Mouse (Mus musculus) forebrain, embryonic 15.5 days (tissue): Measurements from ENCODE around the gene Atl2. TPM values are rescaled to one million over a fixed set of nuclear protein-coding genes. Genes with fewer than 3 reads are reported as not detected.

ENCODE experiments used
- ATAC-seq: fragments of 200-750 bp; cut with Nextera tagmentation; replicated peaks from 2 replicates; pipeline ENCODE4 v1.8.0; 2017; ENCODE audit warnings: mild to moderate bottlenecking, moderate TSS enrichment, moderate library complexity
- H3K27ac ChIP-seq: fragments of 300-500 bp; sonication (generic); replicated peaks from 2 replicates; pipeline ENCODE4 v1.5.1; 2015; ENCODE audit warnings: mild to moderate bottlenecking, inconsistent platforms
- H3K27me3 ChIP-seq: fragments of 300-500 bp; sonication (generic); 2 replicates; pipeline ENCODE4 v1.6.1; 2015; ENCODE audit warnings: inconsistent platforms
- H3K36me3 ChIP-seq: fragments of 300-500 bp; sonication (generic); 2 replicates; pipeline ENCODE4 v1.6.1; 2015; ENCODE audit warnings: mild to moderate bottlenecking, inconsistent platforms
- H3K4me1 ChIP-seq: fragments of 300-500 bp; sonication (generic); 2 replicates; pipeline ENCODE4 v1.6.1; 2015; ENCODE audit warnings: inconsistent platforms
- H3K4me2 ChIP-seq: fragments of 300-500 bp; sonication (generic); replicated peaks from 2 replicates; pipeline ENCODE4 v1.6.1; 2015; ENCODE audit warnings: mild to moderate bottlenecking, inconsistent platforms
- H3K4me3 ChIP-seq: fragments of 300-500 bp; sonication (generic); 2 replicates; pipeline ENCODE4 v1.5.1; 2015; ENCODE audit warnings: mild to moderate bottlenecking, inconsistent platforms
- H3K9ac ChIP-seq: fragments of 300-500 bp; sonication (generic); replicated peaks from 2 replicates; pipeline ENCODE4 v1.6.1; 2015; ENCODE audit warnings: mild to moderate bottlenecking, inconsistent platforms
- H3K9me3 ChIP-seq: fragments of 300-500 bp; sonication (generic); 2 replicates; pipeline ENCODE4 v1.6.1; 2016; ENCODE audit warnings: inconsistent platforms
- WGBS: fragments of 180-500 bp; shearing (Covaris S2); methylation state at CpG from one replicate; pipeline ENCODE4 v1.1.7; 2015; ENCODE audit warnings: mixed read lengths; 5-methylcytosine and 5-hydroxymethylcytosine counted together
- polyA plus RNA-seq: library from polyadenylated mRNA; unstranded; fragments of >200 nt; fragmentation: Nextera tagmentation; extraction: Ambion mirVana; gene quantifications from 2 replicates; pipeline ENCODE4 v1.2.1, GENCODE M21; 2015

Atl2 gene
- polyA plus RNA-seq, result 35.2 and 35.4 TPM in 2 replicates

DNA sequence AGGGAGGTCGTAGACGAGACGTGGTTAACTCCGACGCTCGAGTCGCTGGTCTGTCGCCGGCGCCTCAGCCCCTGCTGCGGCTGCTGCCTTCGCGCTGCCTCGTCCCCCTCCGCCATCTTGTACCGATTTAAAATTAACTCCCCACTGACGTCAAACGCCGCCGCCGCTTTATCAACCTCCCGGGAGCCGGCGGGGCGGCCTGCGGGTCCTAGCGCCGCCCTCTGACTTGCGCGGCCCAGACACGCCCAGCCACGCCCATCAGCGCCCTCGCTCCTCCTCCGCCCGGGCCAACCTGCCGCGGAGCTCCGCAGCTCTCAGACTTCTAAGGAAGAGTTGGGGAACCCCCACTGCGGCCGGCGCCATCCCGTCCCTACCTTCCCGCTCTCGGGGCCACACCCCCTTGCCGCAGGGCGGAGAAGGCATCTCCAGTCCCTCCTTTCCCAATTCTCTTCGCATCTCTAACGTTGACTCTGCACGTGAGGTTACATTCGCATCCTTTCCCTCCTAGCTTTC lies at the start of gene Atl2:
Gene Atl2, minus strand, starts transcription at position 213 of the 513 bp plus-strand sequence.
- Histone ChIP-seq H3K27ac (peak within 1 kb of the TSS; percentile 93), H3K4me1 (peaks cover 22% of the 10 kb centered on the region), H3K9me3 (no peaks in the 10 kb centered on the region), H3K4me2 (peak within 1 kb of the TSS; percentile 78), H3K36me3 (no peaks in the 10 kb centered on the region), H3K9ac (peak within 1 kb of the TSS; percentile 89), H3K4me3 (peak within 1 kb of the TSS; percentile 89), H3K27me3 (peaks cover 6% of the 10 kb centered on the region; the same call in 1 of the 2 replicates)
- under 1% methylated on average over 51 of the region's 51 CpGs for WGBS
- ATAC-seq, result peak; percentile 91

DNA sequence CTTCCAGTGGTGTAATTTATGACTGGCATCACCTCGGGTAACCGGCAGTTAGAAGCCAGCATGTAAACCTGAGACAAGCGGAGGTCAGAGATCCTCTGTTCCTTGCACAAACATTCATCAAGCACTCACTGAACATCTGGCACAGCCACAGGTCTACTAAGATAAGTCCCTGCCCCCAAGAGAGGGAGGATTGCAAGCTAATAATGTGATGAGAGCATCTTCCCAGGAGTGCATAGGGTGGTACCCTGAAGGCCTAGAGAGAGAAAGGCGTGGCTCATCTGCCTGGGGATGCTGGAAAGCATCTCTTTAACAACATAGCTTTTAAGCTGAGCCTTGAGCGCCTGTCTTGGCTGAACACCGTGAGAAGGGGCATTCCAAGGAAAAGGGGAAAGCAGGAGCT lies 48.9 kb upstream of the Atl2 start:
- Histone ChIP-seq H3K9ac (no peak overlapping the region), H3K36me3 (no peaks in the 10 kb centered on the region), H3K4me1 (peaks cover 15% of the 10 kb centered on the region), H3K27me3 (no peaks in the 10 kb centered on the region), H3K27ac (no peak overlapping the region), H3K4me3 (no peak overlapping the region), H3K9me3 (no peaks in the 10 kb centered on the region), H3K4me2 (no peak overlapping the region)
- no peak for ATAC-seq
- WGBS, result 85% methylated on average over 6 of the region's 6 CpGs

DNA sequence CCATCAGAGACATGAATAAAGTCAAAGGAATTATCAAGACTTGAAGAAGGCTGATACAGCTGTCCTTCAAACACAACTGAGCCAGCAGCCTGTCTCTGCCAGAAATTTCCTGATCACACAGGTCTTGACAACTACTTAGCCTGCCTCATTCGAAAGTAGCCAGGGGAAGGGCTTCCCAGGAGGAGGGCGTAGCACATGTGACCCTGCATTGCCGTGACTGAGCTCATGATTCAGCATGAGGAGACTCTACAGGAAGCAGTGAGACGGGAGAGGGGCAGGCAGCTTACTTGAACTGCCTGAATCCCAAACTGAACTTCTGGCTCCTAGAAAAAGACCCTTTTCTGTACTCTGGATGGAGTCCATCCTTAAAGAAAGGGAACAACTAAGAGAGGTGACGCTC lies 46.5 kb upstream of the Atl2 start:
- no peaks in the 10 kb centered on the region for H3K36me3 ChIP-seq
- ATAC-seq, result no peak
- no peaks in the 10 kb centered on the region for H3K9me3 ChIP-seq
- H3K4me1 ChIP-seq, result 0 out of 2 replicates have a peak, but pooled peaks cover 6% of the 10 kb centered on the region
- H3K9ac ChIP-seq, result no peak overlapping the region
- no peak overlapping the region for H3K4me2 ChIP-seq
- H3K4me3 ChIP-seq, result no peak overlapping the region
- no peaks in the 10 kb centered on the region for H3K27me3 ChIP-seq
- no peak overlapping the region for H3K27ac ChIP-seq
- 78% methylated on average over 5 of the region's 5 CpGs for WGBS

DNA sequence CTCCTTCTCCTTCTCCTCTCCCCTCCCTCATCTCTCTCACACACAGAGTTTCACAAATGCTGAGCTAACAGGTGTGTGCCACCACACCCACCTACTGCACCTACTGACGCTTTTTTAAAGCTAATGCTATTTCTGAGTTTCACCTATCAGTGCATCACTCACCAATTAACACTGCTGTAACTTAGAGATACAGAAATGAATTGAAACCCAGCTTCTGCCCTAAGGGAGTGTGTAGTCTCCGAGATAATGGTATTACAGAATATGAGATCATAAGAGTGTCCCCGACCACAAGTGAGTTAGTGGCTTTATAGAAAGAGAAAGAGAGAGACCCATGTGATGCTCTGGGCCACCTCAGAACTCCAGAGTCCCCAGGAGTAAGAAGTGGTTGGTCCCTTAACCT lies 43.2 kb upstream of the Atl2 start:
- H3K4me1 ChIP-seq, result 0 out of 2 replicates have a peak, but pooled peaks cover 6% of the 10 kb centered on the region
- no peak overlapping the region for H3K9ac ChIP-seq
- 80% methylated on average over 3 of the region's 3 CpGs for WGBS
- H3K27ac ChIP-seq, result no peak overlapping the region
- H3K36me3 ChIP-seq, result no peaks in the 10 kb centered on the region
- H3K4me3 ChIP-seq, result no peak overlapping the region
- no peaks in the 10 kb centered on the region for H3K9me3 ChIP-seq
- H3K4me2 ChIP-seq, result no peak overlapping the region
- no peaks in the 10 kb centered on the region for H3K27me3 ChIP-seq
- ATAC-seq, result no peak

DNA sequence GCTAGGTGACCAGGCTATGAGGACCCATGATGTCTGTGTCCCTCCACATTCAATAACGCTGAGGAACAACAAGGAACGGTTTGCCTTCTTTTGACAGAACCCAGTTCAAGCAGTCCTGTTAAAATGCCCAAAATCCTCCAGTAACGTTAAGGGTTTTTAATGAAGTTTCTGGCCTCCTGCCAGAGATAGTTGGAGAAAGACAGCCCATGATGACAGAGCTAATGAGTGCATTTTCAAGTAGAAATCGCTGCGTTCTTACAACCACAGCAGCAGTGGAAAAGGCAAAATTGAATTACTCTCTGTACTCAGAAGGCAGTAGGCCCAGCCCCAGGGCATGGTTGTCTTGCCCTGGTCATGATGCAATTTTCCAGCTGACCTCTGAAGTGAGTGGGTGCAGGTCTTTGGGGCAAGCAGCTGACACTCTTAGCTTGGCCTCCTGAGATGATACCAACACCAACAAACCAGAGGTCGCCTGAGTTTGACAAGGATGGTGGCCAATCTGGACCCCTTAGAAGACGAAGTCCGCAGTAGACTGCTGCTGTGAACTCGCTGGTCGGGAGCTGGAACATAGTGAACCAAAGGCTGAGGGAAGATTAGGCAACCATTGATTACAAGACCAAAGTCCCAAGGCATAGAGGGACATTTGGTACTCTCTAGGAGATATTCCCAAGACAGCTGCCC lies 42.1 kb upstream of the Atl2 start:
- WGBS, result 61% methylated on average over 10 of the region's 10 CpGs

DNA sequence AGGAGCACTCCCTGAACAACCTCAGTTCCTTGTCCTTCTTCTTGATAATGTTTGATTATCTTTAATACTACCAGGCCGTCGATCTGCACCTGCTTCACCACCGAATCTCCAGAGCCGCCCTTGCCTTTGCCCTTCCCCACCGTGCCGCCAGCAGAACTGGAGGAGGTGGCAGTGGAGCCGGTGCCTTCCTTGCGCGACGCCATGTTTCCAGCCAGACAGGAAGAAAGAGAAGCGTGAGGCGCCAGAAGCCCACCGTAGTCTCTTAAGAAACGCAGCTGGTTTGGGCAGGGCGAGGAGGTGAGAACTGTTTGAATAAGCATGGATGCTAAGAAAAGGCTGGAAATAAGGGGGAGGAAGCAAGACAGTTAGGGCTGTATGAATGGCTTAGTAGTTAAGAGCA lies 38.4 kb upstream of the Atl2 start:
- 96% methylated on average over 15 of the region's 15 CpGs for WGBS
- 0 out of 2 replicates have a peak, but pooled peaks cover 6% of the 10 kb centered on the region for H3K4me1 ChIP-seq
- H3K4me3 ChIP-seq, result no peak overlapping the region
- no peaks in the 10 kb centered on the region for H3K27me3 ChIP-seq
- no peak overlapping the region for H3K4me2 ChIP-seq
- ATAC-seq, result no peak
- no peaks in the 10 kb centered on the region for H3K36me3 ChIP-seq
- H3K9me3 ChIP-seq, result no peaks in the 10 kb centered on the region
- H3K27ac ChIP-seq, result no peak overlapping the region
- H3K9ac ChIP-seq, result no peak overlapping the region

More for the DNA sequence above, 42.1 kb upstream of the Atl2 start:
- Histone ChIP-seq H3K27ac (no peak overlapping the region), H3K9me3 (no peaks in the 10 kb centered on the region), H3K9ac (no peak overlapping the region), H3K4me3 (no peak overlapping the region), H3K27me3 (no peaks in the 10 kb centered on the region), H3K36me3 (no peaks in the 10 kb centered on the region), H3K4me2 (no peak overlapping the region), H3K4me1 (0 out of 2 replicates have a peak, but pooled peaks cover 6% of the 10 kb centered on the region)
- ATAC-seq, result no peak

DNA sequence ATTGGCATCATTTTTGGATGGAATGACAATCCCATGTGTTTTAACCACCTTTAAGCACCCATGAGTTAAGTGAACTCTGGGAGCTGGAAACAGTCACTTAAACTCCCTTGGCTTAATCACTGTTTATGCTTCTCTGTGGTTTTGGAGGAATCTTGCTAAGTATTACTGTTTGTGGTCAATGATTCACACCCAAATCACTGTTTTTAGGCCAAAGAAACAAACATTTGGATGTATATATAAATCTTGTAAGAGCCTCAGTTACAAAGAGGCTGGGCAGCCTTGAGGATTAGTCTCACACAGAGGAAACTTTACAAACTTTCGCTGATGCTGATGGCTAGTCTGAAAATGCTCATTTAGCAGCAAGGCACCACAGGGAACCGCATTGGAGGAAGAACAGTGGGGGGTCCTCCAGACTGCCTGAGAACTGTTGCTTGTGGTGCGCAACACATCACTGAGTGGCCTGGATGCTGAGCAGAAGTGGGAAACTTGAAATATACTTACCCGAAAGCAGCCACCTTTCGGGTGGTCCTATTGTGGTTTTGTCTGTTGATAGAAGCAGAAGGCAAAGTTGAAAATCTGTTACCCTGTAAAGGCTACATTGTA lies 36.9 kb upstream of the Atl2 start:
- ATAC-seq, result no peak
- Histone ChIP-seq H3K9me3 (no peaks in the 10 kb centered on the region), H3K36me3 (no peaks in the 10 kb centered on the region), H3K27me3 (no peaks in the 10 kb centered on the region), H3K4me3 (no peak overlapping the region), H3K4me1 (0 out of 2 replicates have a peak, but pooled peaks cover 2% of the 10 kb centered on the region), H3K9ac (no peak overlapping the region), H3K4me2 (no peak overlapping the region), H3K27ac (no peak overlapping the region)
- WGBS, result 40% methylated on average over 5 of the region's 5 CpGs

DNA sequence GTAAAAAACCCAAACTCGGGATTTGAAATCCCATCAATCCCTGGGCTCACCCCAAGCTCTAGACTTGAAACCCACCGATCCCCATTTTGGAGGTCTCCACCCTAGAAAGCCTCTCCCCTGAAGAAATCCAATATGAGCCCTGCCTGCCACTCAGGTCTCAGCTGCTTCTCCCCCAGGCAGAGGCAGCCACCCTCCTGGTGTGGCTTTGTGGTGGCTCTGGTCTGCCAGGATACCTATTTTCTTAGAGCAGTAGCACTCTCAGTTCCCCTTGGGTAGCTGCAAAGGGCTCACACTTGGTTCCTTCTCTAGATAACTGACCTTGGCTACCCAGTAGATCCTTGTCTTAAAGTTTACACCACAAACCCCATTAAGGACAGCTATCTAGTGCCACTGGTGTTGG lies 31.2 kb upstream of the Atl2 start:
- ATAC-seq, result no peak

DNA sequence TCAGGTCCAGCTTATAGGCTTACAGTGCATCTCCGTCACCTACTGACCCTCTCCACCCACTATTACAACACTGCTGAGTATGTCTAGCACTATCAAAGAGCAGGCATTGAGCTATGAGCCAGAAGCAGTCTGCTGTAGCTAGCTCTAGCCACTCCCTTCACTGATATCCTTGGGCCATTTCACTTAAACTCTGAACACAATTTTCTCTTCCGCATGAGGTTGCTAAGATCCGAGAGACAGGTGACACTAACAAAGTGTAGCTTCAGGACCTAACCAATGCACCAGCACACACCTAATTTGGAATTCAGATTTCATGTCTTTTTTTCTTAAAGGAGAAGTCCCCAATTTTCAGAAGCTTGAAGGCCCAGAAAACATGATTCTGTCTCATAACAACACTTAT lies 30.6 kb upstream of the Atl2 start:
- Histone ChIP-seq H3K9me3 (no peaks in the 10 kb centered on the region), H3K9ac (no peak overlapping the region), H3K27me3 (no peaks in the 10 kb centered on the region), H3K4me3 (no peak overlapping the region), H3K36me3 (no peaks in the 10 kb centered on the region), H3K27ac (no peak overlapping the region), H3K4me1 (no peaks in the 10 kb centered on the region), H3K4me2 (no peak overlapping the region)
- 88% methylated on average over 3 of the region's 3 CpGs for WGBS
- no peak for ATAC-seq

More for the DNA sequence above, 31.2 kb upstream of the Atl2 start:
- Histone ChIP-seq H3K4me2 (no peak overlapping the region), H3K27ac (no peak overlapping the region), H3K9ac (no peak overlapping the region), H3K9me3 (no peaks in the 10 kb centered on the region), H3K27me3 (no peaks in the 10 kb centered on the region), H3K36me3 (no peaks in the 10 kb centered on the region), H3K4me1 (no peaks in the 10 kb centered on the region), H3K4me3 (no peak overlapping the region)
- 86% methylated on average over 2 of the region's 2 CpGs for WGBS

DNA sequence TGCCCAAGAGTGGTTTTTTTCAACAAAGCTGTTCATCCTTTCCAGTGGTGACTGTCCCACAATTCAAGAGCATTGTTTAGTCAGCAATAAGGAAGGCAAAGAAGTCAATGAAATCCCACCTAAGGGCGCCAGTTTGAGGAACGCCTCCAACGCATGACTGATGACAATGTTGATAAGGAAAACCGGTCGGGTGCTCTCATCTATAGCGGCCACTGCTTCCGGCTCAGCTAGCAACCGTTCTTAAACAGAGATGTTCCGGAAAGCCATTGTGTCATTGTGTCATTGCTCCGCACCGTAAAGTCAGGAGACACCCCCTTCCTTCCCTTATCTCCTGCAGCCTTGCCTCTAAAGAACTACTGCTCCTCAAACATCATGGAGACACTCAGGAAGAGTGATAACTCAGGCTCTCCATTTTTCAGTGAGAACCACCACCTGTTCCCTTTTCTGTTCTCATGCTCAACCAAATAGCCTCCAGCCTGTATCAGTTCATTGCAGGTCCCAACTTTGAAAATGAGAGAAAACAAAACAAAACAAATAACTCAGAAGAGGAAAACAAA lies 30.0 kb upstream of the Atl2 start:
- Histone ChIP-seq H3K27me3 (no peaks in the 10 kb centered on the region), H3K9ac (no peak overlapping the region), H3K9me3 (no peaks in the 10 kb centered on the region), H3K36me3 (no peaks in the 10 kb centered on the region), H3K4me2 (no peak overlapping the region), H3K27ac (no peak overlapping the region), H3K4me3 (no peak overlapping the region), H3K4me1 (no peaks in the 10 kb centered on the region)
- ATAC-seq, result no peak
- 96% methylated on average over 11 of the region's 11 CpGs for WGBS

DNA sequence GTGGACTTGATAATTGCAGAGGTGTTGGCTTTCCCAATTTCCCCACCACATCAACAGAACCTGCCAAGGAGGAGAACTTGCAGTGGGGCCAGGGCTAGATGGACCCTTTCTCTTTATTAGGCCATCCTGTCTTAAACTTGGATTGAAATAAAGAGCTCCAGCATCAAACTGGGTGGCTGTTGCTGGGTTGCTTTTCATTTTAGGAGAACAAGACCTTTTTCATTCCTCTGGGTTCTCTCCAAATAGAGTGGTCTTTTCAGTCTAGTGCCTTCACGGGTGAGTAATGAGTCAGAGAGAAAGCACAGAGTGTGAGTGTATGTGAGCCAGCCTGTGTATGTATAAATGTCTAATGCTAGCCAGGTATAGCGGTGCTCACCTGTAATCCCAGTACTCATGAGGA lies 24.4 kb upstream of the Atl2 start:
- Histone ChIP-seq H3K27ac (no peak overlapping the region), H3K9me3 (no peaks in the 10 kb centered on the region), H3K4me2 (no peak overlapping the region), H3K4me1 (no peaks in the 10 kb centered on the region), H3K9ac (no peak overlapping the region), H3K27me3 (no peaks in the 10 kb centered on the region), H3K36me3 (no peaks in the 10 kb centered on the region), H3K4me3 (no peak overlapping the region)
- WGBS, result 70% methylated on average over 2 of the region's 2 CpGs
- ATAC-seq, result no peak

DNA sequence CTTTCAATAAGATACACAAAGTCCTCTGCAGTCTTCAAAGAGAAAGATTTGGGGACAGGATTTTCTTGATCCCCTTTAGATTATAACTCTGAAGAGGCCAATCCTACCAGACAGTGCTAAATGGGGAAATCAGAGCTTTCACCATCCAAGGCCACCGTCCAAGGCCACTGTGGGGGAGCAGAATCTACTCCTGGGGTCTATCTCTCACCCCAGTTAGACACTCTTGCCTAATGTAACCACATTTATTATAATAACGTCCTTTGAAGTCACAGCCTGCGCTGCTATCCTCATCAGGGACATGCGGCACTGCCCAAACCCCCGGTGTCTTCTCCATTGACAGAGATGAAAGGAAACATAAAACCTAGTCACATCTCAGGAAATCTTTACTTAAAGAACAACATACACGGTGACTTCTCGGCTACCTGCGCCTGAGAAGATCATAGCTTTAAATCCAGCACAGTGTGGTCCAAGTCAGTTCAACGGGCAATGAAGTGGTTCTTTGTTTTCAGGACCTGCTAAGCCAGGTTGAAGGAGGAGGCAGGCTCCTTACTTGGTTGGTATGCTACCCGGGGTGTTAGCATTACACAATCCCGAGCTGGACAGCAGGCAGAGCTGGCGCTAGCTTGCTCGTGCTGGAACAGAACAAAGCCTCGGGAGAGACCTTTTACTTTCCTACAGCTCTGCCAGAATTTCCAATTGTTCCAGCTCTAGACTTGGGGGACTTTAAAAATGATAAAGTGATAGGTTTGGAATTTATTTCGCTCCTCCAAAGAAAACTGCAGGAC lies 23.8 kb upstream of the Atl2 start:
- H3K9ac ChIP-seq, result no peak overlapping the region
- no peaks in the 10 kb centered on the region for H3K9me3 ChIP-seq
- no peak overlapping the region for H3K4me2 ChIP-seq
- no peaks in the 10 kb centered on the region for H3K27me3 ChIP-seq
- no peak for ATAC-seq
- no peak overlapping the region for H3K4me3 ChIP-seq
- no peak overlapping the region for H3K27ac ChIP-seq
- H3K36me3 ChIP-seq, result no peaks in the 10 kb centered on the region
- WGBS, result 62% methylated on average over 15 of the region's 15 CpGs
- H3K4me1 ChIP-seq, result no peaks in the 10 kb centered on the region
